Mouse (Mus musculus): Measurements from ENCODE around the gene 6430548M08Rik. TPM values are rescaled to one million over a fixed set of nuclear protein-coding genes. Genes with fewer than 3 reads are reported as not detected.

The 6430548M08Rik gene
- polyA plus RNA-seq, 1 experiment from 2014 or later, result 30.0 TPM

DNA sequence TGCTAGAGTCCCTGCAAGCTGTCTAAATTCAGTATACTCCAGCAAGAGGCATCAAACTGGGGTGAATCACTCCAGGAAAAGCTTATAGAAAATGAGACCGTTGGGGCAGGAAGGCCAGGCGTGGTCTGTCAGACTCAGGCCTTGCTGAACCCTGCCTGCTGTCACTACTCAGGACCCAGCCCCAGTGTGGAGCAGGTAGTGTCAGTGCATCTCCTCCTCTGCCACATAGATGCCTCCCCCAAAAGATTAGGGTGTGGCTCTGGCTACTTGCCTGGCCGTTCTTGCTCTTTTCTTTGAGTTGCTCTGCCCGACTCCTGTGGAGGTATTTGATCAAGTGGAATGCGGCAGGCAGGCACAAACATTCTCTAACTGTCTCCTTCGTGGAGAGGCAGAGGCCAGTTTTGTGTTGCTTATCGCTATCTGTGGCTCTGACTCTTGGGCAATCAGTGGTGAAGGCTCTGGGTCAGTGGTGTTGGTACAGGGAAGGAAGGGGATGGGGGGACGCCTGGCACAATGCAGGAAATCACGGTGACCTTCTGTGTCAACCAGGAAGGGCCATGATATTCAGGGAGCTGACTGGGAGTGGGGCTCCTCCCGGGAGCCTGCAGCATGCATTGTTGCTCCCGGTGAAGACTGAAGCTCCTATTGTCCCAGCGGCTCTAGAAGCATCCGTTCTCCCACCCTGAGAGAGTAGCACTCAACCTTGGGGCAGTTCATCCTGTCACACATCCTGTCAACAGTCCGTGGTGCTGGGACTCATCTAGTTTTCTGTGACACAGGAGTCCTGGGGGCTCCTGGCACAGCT is 12.6 kb downstream of the 6430548M08Rik start:
- Histone ChIP-seq H3K27ac (replicated peaks) (no peak overlapping the region), H3K9ac (replicated peaks) (no peak overlapping the region)
- ATAC-seq (replicated peaks), result no peak

DNA sequence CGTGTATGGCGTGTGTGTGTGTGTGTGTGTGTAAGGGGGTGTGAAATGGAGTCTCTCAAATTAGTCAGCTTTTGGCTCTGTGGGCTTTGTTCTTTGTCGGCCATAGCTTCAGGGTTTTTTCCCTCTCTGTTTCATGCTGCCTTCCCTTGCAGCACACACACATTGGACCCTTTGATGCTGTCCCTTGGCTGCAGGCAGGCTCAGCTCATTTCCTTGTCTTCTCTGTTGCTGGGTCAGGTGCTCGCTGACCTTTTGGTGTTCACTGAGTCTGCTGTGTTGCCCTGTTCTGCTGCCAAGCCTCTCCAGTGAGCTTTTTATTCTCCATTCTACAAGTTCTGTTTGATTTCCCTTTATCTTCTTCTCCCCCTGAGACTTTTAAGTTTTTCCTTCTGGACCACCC is 15.6 kb downstream of the 6430548M08Rik start:
- Histone ChIP-seq H3K27me3 (no peaks in the 10 kb centered on the region), H3K36me3 (no peaks in the 10 kb centered on the region), H3K4me3 (no peak overlapping the region), H3K27ac (replicated peaks) (no peak overlapping the region), H3K4me1 (peaks cover 17% of the 10 kb centered on the region), H3K9ac (replicated peaks) (no peak overlapping the region), H3K9me3 (no peaks in the 10 kb centered on the region), H3K4me2 (replicated peaks) (no peak overlapping the region)
- WGBS, result 39% methylated on average over 4 of the region's 4 CpGs
- no peak for ATAC-seq (replicated peaks)

More for the DNA sequence above, 12.6 kb downstream of the 6430548M08Rik start:
- peaks cover 17% of the 10 kb centered on the region for H3K4me1 ChIP-seq
- H3K4me3 ChIP-seq, result no peak overlapping the region
- no peaks in the 10 kb centered on the region for H3K27me3 ChIP-seq
- WGBS, result 25% methylated on average over 14 of the region's 14 CpGs
- no peak overlapping the region for H3K4me2 ChIP-seq (replicated peaks)
- H3K36me3 ChIP-seq, result no peaks in the 10 kb centered on the region
- H3K9me3 ChIP-seq, result no peaks in the 10 kb centered on the region

DNA sequence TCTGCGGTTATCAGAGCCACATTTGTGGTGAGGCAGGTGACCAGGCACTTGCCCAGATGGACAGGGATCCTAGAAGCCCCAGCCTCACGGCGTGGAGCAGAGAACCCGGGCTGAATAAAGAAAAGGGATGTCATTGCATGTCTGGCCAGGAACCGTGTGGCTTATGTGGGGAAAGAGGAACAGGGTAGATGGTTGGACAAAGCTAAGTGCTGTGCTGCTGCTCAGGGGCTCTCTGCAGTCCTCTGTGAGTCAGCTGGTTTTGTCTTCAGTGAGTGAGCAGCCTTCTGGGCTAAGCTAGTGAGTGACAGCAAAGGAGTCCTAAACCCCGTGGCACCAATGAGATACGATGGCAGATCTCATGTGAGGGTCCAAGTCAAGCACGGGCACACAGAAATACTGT is 17.2 kb downstream of the 6430548M08Rik start:
- ATAC-seq (replicated peaks), result no peak
- Histone ChIP-seq H3K27ac (replicated peaks) (no peak overlapping the region), H3K4me2 (replicated peaks) (no peak overlapping the region), H3K27me3 (no peaks in the 10 kb centered on the region), H3K9me3 (no peaks in the 10 kb centered on the region), H3K36me3 (no peaks in the 10 kb centered on the region), H3K4me1 (peaks cover 16% of the 10 kb centered on the region), H3K9ac (replicated peaks) (no peak overlapping the region), H3K4me3 (no peak overlapping the region)
- WGBS, result 88% methylated on average over 8 of the region's 8 CpGs

DNA sequence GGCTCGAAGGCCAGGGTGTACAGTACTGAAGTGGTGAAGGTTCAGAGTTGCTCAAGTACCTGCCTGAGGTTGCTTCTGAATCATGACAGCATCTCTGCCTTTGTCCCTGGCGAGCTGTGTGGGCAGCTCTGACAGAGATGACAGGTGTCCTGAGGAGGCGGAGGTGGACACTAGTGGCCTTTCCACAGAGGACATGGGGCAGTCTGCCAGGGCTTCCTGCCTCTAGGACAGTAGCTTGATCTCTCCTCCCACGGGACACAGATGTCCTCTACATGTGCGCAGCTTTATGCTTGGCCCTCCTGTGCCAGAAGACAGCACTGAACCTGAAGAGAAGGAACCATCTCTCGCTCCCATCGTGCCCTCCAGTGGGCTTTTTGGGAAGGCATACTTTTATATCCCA is 19.2 kb downstream of the 6430548M08Rik start:
- Histone ChIP-seq H3K27me3 (no peaks in the 10 kb centered on the region), H3K36me3 (no peaks in the 10 kb centered on the region), H3K4me1 (peaks cover 25% of the 10 kb centered on the region), H3K4me3 (no peak overlapping the region), H3K27ac (replicated peaks) (no peak overlapping the region), H3K9me3 (no peaks in the 10 kb centered on the region), H3K9ac (replicated peaks) (no peak overlapping the region), H3K4me2 (replicated peaks) (no peak overlapping the region)
- 89% methylated on average over 7 of the region's 7 CpGs for WGBS
- no peak for ATAC-seq (replicated peaks)

DNA sequence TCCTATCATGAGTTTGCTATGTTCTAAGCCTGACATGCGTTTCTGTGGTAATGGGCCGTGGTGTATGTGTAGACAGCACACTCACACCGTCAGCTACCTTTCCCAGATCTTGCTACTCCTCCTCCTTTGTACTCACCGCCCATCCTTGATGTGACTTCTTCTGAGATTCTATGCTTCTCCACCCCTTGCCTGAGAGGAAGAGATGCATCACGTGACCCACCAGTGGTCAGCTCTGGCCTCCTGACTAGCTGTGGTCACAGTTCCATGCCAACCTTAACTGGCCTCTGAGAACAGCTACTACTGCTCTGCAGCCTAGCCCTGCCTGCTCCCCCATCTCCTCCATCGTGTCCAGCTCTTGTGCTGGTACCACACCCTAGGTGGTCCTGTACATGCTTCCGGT is 21.7 kb downstream of the 6430548M08Rik start:
- ATAC-seq (replicated peaks), result 0 out of 2 replicates have a peak, but pooled peaks have one; percentile 41
- Histone ChIP-seq H3K4me2 (replicated peaks) (no peak overlapping the region), H3K4me1 (peaks cover 26% of the 10 kb centered on the region), H3K9ac (replicated peaks) (no peak overlapping the region), H3K27ac (replicated peaks) (peak overlapping the region; percentile 82; the same call in 1 of the 2 replicates), H3K9me3 (no peaks in the 10 kb centered on the region), H3K36me3 (no peaks in the 10 kb centered on the region), H3K4me3 (no peak overlapping the region), H3K27me3 (no peaks in the 10 kb centered on the region)
- WGBS, result 92% methylated on average over 7 of the region's 7 CpGs

DNA sequence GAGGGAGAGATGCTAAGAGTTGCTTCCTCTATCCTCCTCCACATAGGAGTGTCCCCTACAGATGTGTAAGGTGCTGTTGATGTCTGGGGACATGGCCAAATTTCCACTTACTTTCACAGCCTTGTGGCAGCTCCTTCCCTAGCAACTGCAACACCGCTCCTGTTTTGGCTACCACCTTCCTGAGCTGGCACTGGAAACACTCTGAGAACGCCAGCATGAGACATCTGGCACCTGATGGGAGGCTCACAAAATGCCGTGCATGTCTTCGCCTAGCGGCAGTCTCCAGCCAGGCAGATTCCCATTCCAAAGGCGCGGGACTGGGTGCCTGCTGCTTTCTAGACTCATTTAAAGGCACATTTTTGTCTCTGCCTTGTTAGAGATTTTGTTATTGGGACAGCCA is 22.7 kb downstream of the 6430548M08Rik start:
- Histone ChIP-seq H3K4me3 (no peak overlapping the region), H3K4me2 (replicated peaks) (no peak overlapping the region), H3K36me3 (no peaks in the 10 kb centered on the region), H3K9me3 (no peaks in the 10 kb centered on the region), H3K27me3 (no peaks in the 10 kb centered on the region), H3K9ac (replicated peaks) (no peak overlapping the region), H3K4me1 (peaks cover 33% of the 10 kb centered on the region), H3K27ac (replicated peaks) (peak overlapping the region; percentile 82)
- peak; percentile 79 for ATAC-seq (replicated peaks)
- 32% methylated on average over 7 of the region's 7 CpGs for WGBS

DNA sequence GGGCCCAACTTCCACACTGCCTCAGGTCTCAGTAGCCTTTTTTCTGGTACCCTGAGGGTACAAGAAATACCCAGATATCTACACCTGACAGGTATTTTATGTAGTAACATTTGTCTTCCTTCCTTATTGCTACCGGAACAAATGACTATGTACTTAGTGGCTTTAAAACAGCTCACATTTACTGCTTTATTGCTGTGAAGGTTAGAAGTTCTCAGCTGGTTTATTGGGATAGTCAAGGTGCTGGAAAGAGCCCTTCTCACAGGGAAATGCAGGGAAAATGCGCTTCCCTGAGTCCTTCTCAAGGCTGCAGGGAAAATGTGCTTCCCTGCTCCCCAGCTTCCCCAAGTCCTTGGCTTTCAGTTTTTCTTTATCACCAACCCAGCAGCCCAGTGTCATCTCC is 25.0 kb downstream of the 6430548M08Rik start:
- 92% methylated on average over 2 of the region's 2 CpGs for WGBS
- H3K9me3 ChIP-seq, result no peaks in the 10 kb centered on the region
- ATAC-seq (replicated peaks), result no peak

DNA sequence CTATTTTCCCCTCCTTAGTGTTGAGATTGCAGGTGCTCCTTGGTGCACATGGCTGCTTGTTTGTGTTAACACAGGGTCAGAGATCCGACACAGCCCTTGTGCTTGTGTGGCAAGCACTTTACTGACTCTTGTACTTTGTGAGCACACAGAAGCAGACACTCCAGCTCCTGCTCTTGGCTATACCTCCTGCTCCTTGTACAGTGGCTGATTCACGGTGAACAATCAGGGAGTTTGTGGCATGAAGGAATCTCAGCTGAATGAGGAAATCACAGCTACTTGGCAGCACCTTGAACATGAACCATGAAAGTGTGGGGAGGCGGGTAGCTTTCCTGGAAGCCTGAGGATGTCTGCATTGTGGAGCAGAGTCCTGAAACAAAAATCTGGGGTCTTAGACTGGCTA is 26.8 kb downstream of the 6430548M08Rik start:
- H3K27me3 ChIP-seq, result no peaks in the 10 kb centered on the region
- no peaks in the 10 kb centered on the region for H3K36me3 ChIP-seq
- peaks cover 56% of the 10 kb centered on the region for H3K4me1 ChIP-seq
- no peak overlapping the region for H3K4me3 ChIP-seq
- H3K9ac ChIP-seq (replicated peaks), result no peak overlapping the region
- ATAC-seq (replicated peaks), result no peak
- H3K9me3 ChIP-seq, result no peaks in the 10 kb centered on the region
- H3K4me2 ChIP-seq (replicated peaks), result no peak overlapping the region
- H3K27ac ChIP-seq (replicated peaks), result no peak overlapping the region
- 71% methylated on average over 3 of the region's 3 CpGs for WGBS

More for the DNA sequence above, 25.0 kb downstream of the 6430548M08Rik start:
- Histone ChIP-seq H3K27ac (replicated peaks) (no peak overlapping the region), H3K36me3 (no peaks in the 10 kb centered on the region), H3K27me3 (no peaks in the 10 kb centered on the region), H3K4me3 (no peak overlapping the region), H3K4me2 (replicated peaks) (no peak overlapping the region), H3K4me1 (peaks cover 40% of the 10 kb centered on the region), H3K9ac (replicated peaks) (no peak overlapping the region)

DNA sequence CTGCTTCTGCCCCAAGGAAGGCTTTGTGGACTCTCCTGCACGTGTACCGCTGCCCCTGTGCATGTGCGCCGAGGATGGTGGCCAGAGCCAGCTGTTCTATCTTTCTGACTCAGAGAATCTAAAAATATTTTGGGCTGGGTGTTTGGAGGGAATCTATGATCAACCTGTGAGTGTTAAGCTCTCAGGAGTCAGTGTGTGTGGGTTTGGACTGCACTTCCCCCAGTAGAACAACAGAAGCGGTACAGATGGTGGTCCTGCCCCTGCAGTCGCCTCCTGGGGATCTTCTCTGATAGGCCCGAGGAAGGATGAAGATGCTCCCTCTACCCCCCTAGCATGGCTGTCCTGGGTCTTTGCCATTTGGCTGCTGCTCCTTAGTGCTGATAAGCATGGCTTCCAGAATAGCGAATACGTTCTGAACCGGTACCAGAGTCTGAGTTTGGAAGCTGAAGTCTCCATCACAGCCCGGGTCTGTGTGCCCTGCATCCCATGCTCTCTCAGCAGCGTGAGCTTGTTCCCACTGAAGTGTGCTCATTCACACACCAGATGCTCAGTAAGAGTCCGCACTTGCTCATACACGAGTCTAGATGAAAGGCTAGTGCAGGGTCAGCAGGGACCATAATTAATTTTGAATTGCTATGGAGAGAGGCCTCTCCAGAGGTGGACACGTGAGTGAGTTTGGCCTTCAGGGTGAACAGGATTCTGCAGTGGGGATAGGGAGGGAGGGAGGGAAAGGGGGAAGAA is 30.1 kb downstream of the 6430548M08Rik start:
- Histone ChIP-seq H3K9ac (replicated peaks) (no peak overlapping the region), H3K27ac (replicated peaks) (peak overlapping the region; percentile 84), H3K27me3 (no peaks in the 10 kb centered on the region), H3K4me3 (no peak overlapping the region), H3K36me3 (0 out of 2 replicates have a peak, but pooled peaks cover 4% of the 10 kb centered on the region), H3K9me3 (no peaks in the 10 kb centered on the region), H3K4me2 (replicated peaks) (no peak overlapping the region), H3K4me1 (peaks cover 31% of the 10 kb centered on the region)
- 44% methylated on average over 15 of the region's 15 CpGs for WGBS
- peak; percentile 72 for ATAC-seq (replicated peaks)

DNA sequence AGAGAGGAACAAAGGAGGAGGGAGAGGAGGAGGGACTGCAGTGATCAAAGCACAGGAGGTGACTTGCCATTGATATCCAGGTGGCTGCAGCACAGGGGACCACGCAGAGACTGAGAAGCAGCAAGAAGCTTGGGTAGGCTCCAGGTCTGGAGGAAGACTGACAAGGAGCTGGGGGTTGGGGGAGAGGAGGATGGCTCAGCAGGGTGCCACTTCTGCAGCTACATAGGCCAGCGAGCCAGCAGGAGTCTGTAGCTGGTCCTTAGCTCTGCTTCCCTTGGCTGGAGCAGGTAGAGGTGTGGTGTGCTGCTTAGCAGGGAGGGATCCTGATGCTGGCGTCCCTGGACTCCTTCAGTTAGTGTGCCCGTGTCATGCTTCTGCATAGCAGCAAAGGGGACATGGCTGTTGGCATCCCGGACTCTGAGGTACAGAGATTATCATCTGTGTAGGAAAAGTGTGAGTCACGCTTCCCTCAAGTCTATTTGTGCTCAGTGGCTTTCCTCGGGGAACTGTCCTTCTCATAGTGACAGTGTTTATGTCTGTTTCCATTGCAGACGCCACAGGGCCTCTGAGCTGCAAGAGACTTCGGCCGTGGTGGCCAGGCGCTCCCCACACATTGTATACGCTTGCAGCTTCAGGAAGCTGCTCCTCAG is 30.8 kb downstream of the 6430548M08Rik start:
- Histone ChIP-seq H3K9me3 (no peaks in the 10 kb centered on the region), H3K4me1 (peaks cover 31% of the 10 kb centered on the region), H3K36me3 (0 out of 2 replicates have a peak, but pooled peaks cover 4% of the 10 kb centered on the region), H3K27me3 (no peaks in the 10 kb centered on the region), H3K4me3 (no peak overlapping the region), H3K27ac (replicated peaks) (peak overlapping the region; percentile 84), H3K9ac (replicated peaks) (no peak overlapping the region), H3K4me2 (replicated peaks) (no peak overlapping the region)
- peak; percentile 63 for ATAC-seq (replicated peaks)
- WGBS, result 57% methylated on average over 12 of the region's 12 CpGs

DNA sequence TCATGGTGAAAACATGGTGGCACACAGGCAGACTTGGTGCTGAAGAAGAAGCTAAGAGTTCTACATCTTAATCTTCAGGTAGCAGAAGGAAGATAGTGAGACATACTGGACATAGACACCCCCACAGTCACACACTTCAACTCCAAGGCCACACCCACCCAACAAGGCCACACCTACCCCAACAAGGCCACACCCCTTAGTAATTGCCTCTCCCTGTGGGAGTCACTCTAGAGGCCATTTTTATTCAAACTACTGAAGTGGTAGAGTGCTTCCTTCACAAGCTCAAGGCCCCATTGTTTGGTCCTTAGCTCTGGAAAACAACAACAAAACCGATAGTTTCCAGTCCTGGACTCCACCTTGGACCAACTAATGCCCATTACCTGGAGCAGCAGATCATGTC is 32.1 kb downstream of the 6430548M08Rik start:
- H3K9ac ChIP-seq (replicated peaks), result no peak overlapping the region
- no peak for ATAC-seq (replicated peaks)
- H3K36me3 ChIP-seq, result 0 out of 2 replicates have a peak, but pooled peaks cover 4% of the 10 kb centered on the region
- 84% methylated on average over 1 of the region's 1 CpGs for WGBS
- no peaks in the 10 kb centered on the region for H3K9me3 ChIP-seq
- H3K27me3 ChIP-seq, result no peaks in the 10 kb centered on the region
- H3K27ac ChIP-seq (replicated peaks), result no peak overlapping the region
- H3K4me3 ChIP-seq, result no peak overlapping the region
- H3K4me1 ChIP-seq, result peaks cover 28% of the 10 kb centered on the region
- H3K4me2 ChIP-seq (replicated peaks), result no peak overlapping the region

DNA sequence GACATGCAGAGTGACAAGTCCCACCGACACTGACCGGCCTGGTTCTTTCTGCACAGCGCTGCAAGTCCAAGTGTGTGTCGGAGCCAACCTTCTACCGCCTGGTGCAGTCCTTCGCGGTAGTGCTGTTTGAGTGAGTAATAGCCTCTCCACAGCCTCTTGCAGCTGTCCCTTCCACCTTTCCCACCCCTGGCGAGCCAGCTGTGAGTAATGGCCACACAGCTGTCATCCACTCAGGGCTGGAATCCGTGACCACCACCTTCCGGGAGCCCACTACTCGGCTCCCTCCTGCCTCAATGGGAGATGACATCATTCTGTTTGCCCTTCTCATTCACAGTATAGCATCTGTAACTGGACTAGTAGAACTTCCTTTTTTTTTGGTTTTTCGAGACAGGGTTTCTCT is 36.1 kb downstream of the 6430548M08Rik start:
- no peak overlapping the region for H3K4me3 ChIP-seq
- 79% methylated on average over 12 of the region's 12 CpGs for WGBS
- no peak overlapping the region for H3K9ac ChIP-seq (replicated peaks)
- peaks cover 8% of the 10 kb centered on the region; the same call in 1 of the 2 replicates for H3K36me3 ChIP-seq
- H3K27me3 ChIP-seq, result no peaks in the 10 kb centered on the region
- no peak overlapping the region for H3K27ac ChIP-seq (replicated peaks)
- ATAC-seq (replicated peaks), result no peak
- H3K4me1 ChIP-seq, result peaks cover 6% of the 10 kb centered on the region
- no peak overlapping the region for H3K4me2 ChIP-seq (replicated peaks)
- H3K9me3 ChIP-seq, result no peaks in the 10 kb centered on the region

Data from forebrain, embryonic 15.5 days (tissue).